Mouse (Mus musculus): ENCODE measurements around the gene Gtf3c1. TPM values are rescaled to one million over a fixed set of nuclear protein-coding genes. Genes with fewer than 3 reads are reported as not detected.
A peak's percentile ranks its signal among the peaks of the same experiment; 100 is the strongest.

Gtf3c1 gene
- polyA plus RNA-seq, 1 experiment from 2014 or later, result 28.7 TPM

DNA sequence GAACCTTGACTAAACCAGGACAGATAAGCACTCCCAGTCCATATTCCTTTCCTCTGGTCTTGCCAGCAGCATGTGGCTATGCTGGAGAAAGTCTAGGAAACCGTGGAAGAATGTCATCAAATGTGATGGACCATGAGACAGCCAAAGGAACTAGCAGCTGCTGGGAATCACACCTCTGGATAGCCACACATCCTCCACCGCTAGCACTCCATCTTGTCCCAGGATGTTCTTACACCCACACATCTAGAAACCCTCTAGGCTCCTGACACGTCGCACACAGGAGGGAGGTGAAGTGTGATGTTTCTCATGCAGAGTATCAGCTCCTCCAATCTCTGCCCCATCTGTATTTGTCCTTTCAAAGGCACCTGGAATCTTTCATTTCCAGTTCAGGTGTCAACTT, 17.1 kb downstream of the Gtf3c1 start:
- no peak for ATAC-seq (ENCODE audit: low read depth)
- Histone ChIP-seq H3K4me3 (no peak overlapping the region), H3K27ac (replicated peaks) (no peak overlapping the region), H3K9me3 (no peaks in the 10 kb centered on the region), H3K27me3 (no peaks in the 10 kb centered on the region), H3K36me3 (peaks cover 92% of the 10 kb centered on the region), H3K4me1 (replicated peaks) (no peaks in the 10 kb centered on the region), H3K9ac (no peak overlapping the region), H3K4me2 (no peak overlapping the region)
- WGBS, result 91% methylated on average over 4 of the region's 4 CpGs

GRCm38 (mm10) chr7:125679936-125680335, 27.6 kb downstream of the Gtf3c1 start:
- no peaks in the 10 kb centered on the region for H3K9me3 ChIP-seq
- H3K4me3 ChIP-seq, result no peak overlapping the region
- H3K27ac ChIP-seq (replicated peaks), result no peak overlapping the region
- no peaks in the 10 kb centered on the region for H3K4me1 ChIP-seq (replicated peaks)
- ATAC-seq (ENCODE audit: low read depth), result no peak
- H3K4me2 ChIP-seq, result no peak overlapping the region
- H3K27me3 ChIP-seq, result no peaks in the 10 kb centered on the region
- WGBS, result 93% methylated on average over 9 of the region's 9 CpGs
- peaks cover 82% of the 10 kb centered on the region for H3K36me3 ChIP-seq
- no peak overlapping the region for H3K9ac ChIP-seq

GRCm38 (mm10) chr7:125678756-125679155, 28.8 kb downstream of the Gtf3c1 start:
- Histone ChIP-seq H3K4me1 (replicated peaks) (no peaks in the 10 kb centered on the region), H3K27ac (replicated peaks) (no peak overlapping the region; the same call in 1 of the 2 replicates), H3K4me3 (no peak overlapping the region), H3K36me3 (peaks cover 90% of the 10 kb centered on the region), H3K9me3 (no peaks in the 10 kb centered on the region), H3K9ac (no peak overlapping the region), H3K4me2 (no peak overlapping the region), H3K27me3 (no peaks in the 10 kb centered on the region)
- WGBS, result 77% methylated on average over 8 of the region's 8 CpGs
- no peak for ATAC-seq (ENCODE audit: low read depth)

- Histone ChIP-seq H3K4me3 (no peak overlapping the region), H3K27me3 (no peaks in the 10 kb centered on the region), H3K4me2 (no peak overlapping the region), H3K27ac (replicated peaks) (no peak overlapping the region), H3K9ac (no peak overlapping the region), H3K4me1 (replicated peaks) (no peaks in the 10 kb centered on the region), H3K36me3 (peaks cover 99% of the 10 kb centered on the region), H3K9me3 (no peaks in the 10 kb centered on the region)
- no peak for ATAC-seq (ENCODE audit: low read depth)
- WGBS, result 91% methylated on average over 2 of the region's 2 CpGs
These were observed 32.7 kb downstream of the Gtf3c1 start for GRCm38 (mm10) chr7:125674916-125675315.

DNA sequence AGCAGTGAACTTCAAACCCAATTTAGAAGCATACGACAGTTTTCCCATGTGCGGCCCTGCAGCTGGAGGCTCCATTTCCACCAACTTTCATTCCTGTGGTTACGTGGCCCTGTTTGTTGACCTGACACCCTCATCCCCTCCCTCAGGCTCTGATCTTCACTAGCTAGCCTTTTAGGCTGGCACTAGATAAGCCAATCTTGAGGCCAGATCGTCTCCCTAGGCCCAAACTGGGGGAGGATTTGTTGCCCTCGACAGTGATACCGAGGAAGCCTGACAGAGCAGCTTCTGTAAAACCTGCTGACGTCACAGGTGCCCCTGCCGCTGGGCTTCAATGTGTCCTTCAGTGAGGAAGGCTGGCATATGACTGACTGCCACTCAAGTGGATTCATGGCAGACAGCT, 36.2 kb downstream of the Gtf3c1 start:
- no peaks in the 10 kb centered on the region for H3K9me3 ChIP-seq
- H3K4me3 ChIP-seq, result no peak overlapping the region
- no peak overlapping the region for H3K9ac ChIP-seq
- peaks cover 99% of the 10 kb centered on the region for H3K36me3 ChIP-seq
- H3K4me2 ChIP-seq, result no peak overlapping the region
- H3K4me1 ChIP-seq (replicated peaks), result no peaks in the 10 kb centered on the region
- WGBS, result 96% methylated on average over 8 of the region's 8 CpGs
- H3K27ac ChIP-seq (replicated peaks), result no peak overlapping the region
- no peaks in the 10 kb centered on the region for H3K27me3 ChIP-seq
- ATAC-seq (ENCODE audit: low read depth), result no peak

DNA sequence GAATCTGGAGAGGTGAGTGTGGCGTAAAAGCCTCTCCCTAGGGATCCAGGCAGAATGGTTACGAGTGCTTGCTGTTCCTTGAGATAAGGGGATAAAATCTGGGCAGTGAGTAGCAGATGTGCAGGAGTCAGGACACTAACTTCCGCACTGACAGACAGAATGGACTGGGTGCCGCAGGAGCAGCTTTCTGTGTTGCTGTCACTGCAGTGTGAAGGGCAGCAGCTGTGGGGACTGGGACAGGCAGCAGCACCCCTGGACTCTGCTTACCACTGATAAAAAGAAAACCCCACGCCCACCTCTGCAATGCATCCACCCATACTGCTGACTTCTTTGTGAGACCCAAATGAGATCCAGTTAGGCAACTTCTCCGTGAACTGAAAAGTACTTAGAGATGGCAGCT, 36.7 kb downstream of the Gtf3c1 start:
- Histone ChIP-seq H3K36me3 (peaks cover 99% of the 10 kb centered on the region), H3K9ac (no peak overlapping the region), H3K4me2 (no peak overlapping the region), H3K4me3 (no peak overlapping the region), H3K27ac (replicated peaks) (no peak overlapping the region), H3K9me3 (no peaks in the 10 kb centered on the region), H3K4me1 (replicated peaks) (no peaks in the 10 kb centered on the region), H3K27me3 (no peaks in the 10 kb centered on the region)
- 88% methylated on average over 6 of the region's 6 CpGs for WGBS
- no peak for ATAC-seq (ENCODE audit: low read depth)

- Histone ChIP-seq H3K36me3 (peaks cover 97% of the 10 kb centered on the region), H3K4me1 (replicated peaks) (no peaks in the 10 kb centered on the region), H3K9ac (no peak overlapping the region), H3K9me3 (no peaks in the 10 kb centered on the region), H3K4me2 (no peak overlapping the region), H3K4me3 (no peak overlapping the region), H3K27me3 (no peaks in the 10 kb centered on the region), H3K27ac (replicated peaks) (no peak overlapping the region)
- ATAC-seq (ENCODE audit: low read depth), result no peak
- 78% methylated on average over 3 of the region's 3 CpGs for WGBS
These were observed 43.9 kb downstream of the Gtf3c1 start for GRCm38 (mm10) chr7:125663654-125664053.

DNA sequence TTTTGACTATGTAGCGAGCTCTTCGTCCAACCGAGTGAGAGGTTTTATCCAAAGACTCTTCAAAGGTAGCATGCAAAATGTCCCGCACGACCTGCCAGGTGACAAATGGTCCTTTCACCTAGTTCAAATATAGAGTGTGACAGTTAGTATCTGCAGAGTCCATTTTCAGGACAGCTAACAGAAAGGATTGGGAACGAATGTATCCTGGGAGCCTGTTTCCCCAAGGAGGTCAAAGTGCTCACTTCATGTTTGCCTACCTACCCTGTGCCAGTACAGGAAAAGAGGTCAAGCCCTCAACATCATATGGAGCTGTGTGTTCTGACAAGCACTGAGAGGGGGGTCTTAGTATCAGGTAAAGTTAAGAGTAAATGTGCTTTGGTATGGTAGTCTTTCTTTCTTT, 50.1 kb downstream of the Gtf3c1 start:
- ATAC-seq (ENCODE audit: low read depth), result no peak
- Histone ChIP-seq H3K4me2 (no peak overlapping the region), H3K36me3 (peaks cover 99% of the 10 kb centered on the region), H3K4me3 (no peak overlapping the region), H3K9ac (no peak overlapping the region), H3K27ac (replicated peaks) (no peak overlapping the region), H3K9me3 (no peaks in the 10 kb centered on the region), H3K27me3 (no peaks in the 10 kb centered on the region), H3K4me1 (replicated peaks) (no peaks in the 10 kb centered on the region)
- WGBS, result 92% methylated on average over 6 of the region's 6 CpGs

DNA sequence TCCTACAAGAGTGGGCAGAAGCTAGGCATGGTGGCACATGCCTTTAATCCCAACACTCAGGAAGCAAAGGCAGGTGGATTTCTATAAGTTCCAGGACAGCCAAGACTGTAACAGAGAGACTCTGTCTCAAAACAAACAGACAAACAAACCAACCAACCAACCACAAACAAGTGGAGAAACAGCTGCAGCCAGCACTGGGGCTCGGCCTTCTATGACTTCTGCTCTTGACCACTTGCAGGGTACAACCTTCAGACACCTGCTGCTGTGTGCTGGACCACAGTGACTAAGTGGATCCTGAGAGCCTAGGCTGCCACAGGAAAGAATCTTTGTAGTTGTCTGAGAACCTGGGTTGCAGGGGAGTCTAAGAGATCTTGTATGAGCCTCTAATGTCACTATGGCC, 58.6 kb downstream of the Gtf3c1 start:
- no peak overlapping the region for H3K4me2 ChIP-seq
- no peak overlapping the region for H3K4me3 ChIP-seq
- no peak for ATAC-seq (ENCODE audit: low read depth)
- H3K27ac ChIP-seq (replicated peaks), result no peak overlapping the region
- H3K36me3 ChIP-seq, result peaks cover 100% of the 10 kb centered on the region
- H3K9ac ChIP-seq, result no peak overlapping the region
- no peaks in the 10 kb centered on the region for H3K9me3 ChIP-seq
- H3K4me1 ChIP-seq (replicated peaks), result no peaks in the 10 kb centered on the region
- H3K27me3 ChIP-seq, result no peaks in the 10 kb centered on the region
- WGBS, result 97% methylated on average over 1 of the region's 1 CpGs

DNA sequence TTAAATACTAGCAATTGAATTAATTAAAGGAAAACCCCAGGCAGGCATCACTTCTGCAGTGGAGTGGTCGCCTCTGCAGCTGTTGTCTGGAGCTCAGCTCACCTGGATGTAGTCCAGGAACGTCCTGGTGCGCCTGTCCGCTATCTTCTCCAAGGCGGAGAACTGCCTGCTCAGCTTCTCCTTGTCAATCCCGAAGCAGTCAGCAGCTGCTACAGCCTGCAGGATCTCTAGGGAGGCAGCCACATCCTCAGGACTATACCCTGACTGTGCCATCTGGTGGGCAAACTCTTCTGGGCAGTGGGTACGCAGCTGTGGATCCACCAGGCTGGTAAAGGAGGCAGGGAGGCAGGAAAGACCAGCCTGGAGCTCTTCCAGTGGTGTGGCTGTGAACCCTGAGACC, 62.2 kb downstream of the Gtf3c1 start:
- Histone ChIP-seq H3K27ac (replicated peaks) (no peak overlapping the region), H3K27me3 (no peaks in the 10 kb centered on the region), H3K4me3 (no peak overlapping the region), H3K36me3 (peaks cover 100% of the 10 kb centered on the region), H3K9ac (no peak overlapping the region), H3K4me2 (no peak overlapping the region), H3K9me3 (no peaks in the 10 kb centered on the region), H3K4me1 (replicated peaks) (no peaks in the 10 kb centered on the region)
- ATAC-seq (ENCODE audit: low read depth), result no peak
- 84% methylated on average over 7 of the region's 7 CpGs for WGBS

- Histone ChIP-seq H3K4me1 (replicated peaks) (peaks cover 10% of the 10 kb centered on the region), H3K9ac (no peak overlapping the region), H3K4me2 (no peak overlapping the region), H3K27me3 (no peaks in the 10 kb centered on the region), H3K27ac (replicated peaks) (no peak overlapping the region), H3K4me3 (no peak overlapping the region), H3K36me3 (peaks cover 95% of the 10 kb centered on the region), H3K9me3 (no peaks in the 10 kb centered on the region)
- ATAC-seq (ENCODE audit: low read depth), result no peak
- 85% methylated on average over 6 of the region's 6 CpGs for WGBS
These were observed 63.7 kb downstream of the Gtf3c1 start for GRCm38 (mm10) chr7:125643880-125644279.

DNA sequence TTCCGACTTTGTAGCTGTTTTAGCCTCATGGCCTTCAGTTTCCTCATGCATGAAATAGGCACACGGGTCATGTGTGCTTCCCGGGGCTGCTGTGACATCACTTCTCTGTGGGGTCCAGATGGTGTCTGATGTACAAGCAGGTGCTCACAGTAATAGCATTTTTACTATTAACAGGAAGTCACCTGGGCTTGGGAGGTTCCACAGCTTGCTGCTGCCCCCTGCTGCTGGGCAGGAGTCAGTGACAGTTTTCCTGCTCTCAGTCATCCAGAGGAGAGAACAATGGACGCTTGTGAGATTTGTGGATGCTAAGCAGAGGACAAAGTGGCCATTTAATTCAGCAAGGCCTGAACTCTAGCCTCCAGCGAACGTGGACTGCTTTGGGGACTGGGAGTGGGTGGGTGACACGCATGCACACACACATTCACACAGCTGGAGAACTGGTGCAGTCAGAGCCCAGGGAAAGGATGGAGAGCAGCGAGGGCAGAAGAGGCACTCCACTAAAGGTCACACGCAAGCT, 68.7 kb downstream of the Gtf3c1 start:
- H3K4me2 ChIP-seq, result no peak overlapping the region
- peak; percentile 66 for ATAC-seq (ENCODE audit: low read depth)
- H3K27me3 ChIP-seq, result no peaks in the 10 kb centered on the region
- H3K27ac ChIP-seq (replicated peaks), result peak overlapping the region; percentile 83
- no peak overlapping the region for H3K4me3 ChIP-seq
- peak overlapping the region; percentile 63 for H3K9ac ChIP-seq
- peaks cover 26% of the 10 kb centered on the region for H3K4me1 ChIP-seq (replicated peaks)
- peaks cover 46% of the 10 kb centered on the region for H3K36me3 ChIP-seq
- H3K9me3 ChIP-seq, result no peaks in the 10 kb centered on the region
- 29% methylated on average over 9 of the region's 9 CpGs for WGBS

DNA sequence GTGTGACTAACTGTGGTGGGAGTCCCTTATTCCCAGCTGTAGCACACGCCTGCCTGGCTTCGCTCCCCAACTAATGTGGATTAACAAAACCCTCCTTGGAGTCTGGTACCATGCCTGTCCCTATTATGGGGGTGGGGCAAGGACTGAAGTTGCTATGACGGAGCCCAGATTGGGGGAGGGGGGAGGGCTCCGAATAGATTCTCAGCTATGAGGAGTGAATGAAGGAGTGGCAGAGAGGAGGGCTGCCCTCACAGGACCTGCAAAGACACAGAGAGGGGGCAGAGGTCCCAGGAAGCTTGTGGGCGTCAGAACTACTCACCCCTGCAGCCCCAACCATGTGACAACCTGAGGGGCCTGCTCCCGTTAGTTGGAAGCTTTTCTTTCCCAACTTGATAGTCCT, 69.2 kb downstream of the Gtf3c1 start:
- Histone ChIP-seq H3K4me3 (no peak overlapping the region), H3K9me3 (no peaks in the 10 kb centered on the region), H3K36me3 (peaks cover 40% of the 10 kb centered on the region), H3K27me3 (no peaks in the 10 kb centered on the region), H3K4me2 (no peak overlapping the region), H3K4me1 (replicated peaks) (peaks cover 26% of the 10 kb centered on the region), H3K27ac (replicated peaks) (peak overlapping the region; percentile 62; the same call in 1 of the 2 replicates), H3K9ac (peak overlapping the region; percentile 26; the same call in 1 of the 2 replicates)
- WGBS, result 73% methylated on average over 6 of the region's 6 CpGs
- peak; percentile 11; the same call in 1 of the 2 replicates for ATAC-seq (ENCODE audit: low read depth)

Data from neural tube, embryonic 13.5 days (tissue).